Mouse (Mus musculus) liver, embryonic 15.5 days (tissue): ENCODE measurements at regions not wholly inside any gene's neighbourhood (a gene's known extent, or its start where the extent isn't known, plus 50 kb on each side); places are given as distances from the start of the nearest gene placed in this dataset.

ENCODE experiments used
- ATAC-seq: fragments of 200-750 bp; cut with Nextera tagmentation; 2 replicates; pipeline ENCODE4 v1.8.0; 2017; ENCODE audit warnings: moderate number of reproducible peaks, mild to moderate bottlenecking, moderate library complexity; ENCODE audit not compliant: insufficient read depth
- H3K27ac ChIP-seq: fragments of 300-500 bp; sonication (generic); replicated peaks from 2 replicates; pipeline ENCODE4 v1.5.1; 2015; ENCODE audit warnings: mild to moderate bottlenecking, inconsistent platforms
- H3K27me3 ChIP-seq: fragments of 300-500 bp; sonication (generic); 2 replicates; pipeline ENCODE4 v1.6.1; 2015; ENCODE audit warnings: mild to moderate bottlenecking, inconsistent platforms
- H3K36me3 ChIP-seq: fragments of 300-500 bp; sonication (generic); replicated peaks from 2 replicates; pipeline ENCODE4 v1.6.1; 2015; ENCODE audit warnings: moderate library complexity, mild to moderate bottlenecking, inconsistent platforms
- H3K4me1 ChIP-seq: fragments of 300-500 bp; sonication (generic); replicated peaks from 2 replicates; pipeline ENCODE4 v1.6.1; 2015; ENCODE audit warnings: inconsistent platforms
- H3K4me2 ChIP-seq: fragments of 300-500 bp; sonication (generic); 2 replicates; pipeline ENCODE4 v1.6.1; 2015; ENCODE audit warnings: moderate library complexity, mild to moderate bottlenecking, inconsistent platforms
- H3K4me3 ChIP-seq: fragments of 300-500 bp; sonication (generic); replicated peaks from 2 replicates; pipeline ENCODE4 v1.5.1; 2015; ENCODE audit warnings: mild to moderate bottlenecking, inconsistent platforms
- H3K9ac ChIP-seq: fragments of 300-500 bp; sonication (generic); 2 replicates; pipeline ENCODE4 v1.6.1; 2015; ENCODE audit warnings: moderate library complexity, mild to moderate bottlenecking, inconsistent platforms
- H3K9me3 ChIP-seq: fragments of 300-500 bp; sonication (generic); replicated peaks from 2 replicates; pipeline ENCODE4 v1.6.1; 2016; ENCODE audit warnings: inconsistent platforms
- WGBS: fragments of 180-500 bp; shearing (Covaris S2); methylation state at CpG from one replicate; pipeline ENCODE4 v1.1.7; 2015; ENCODE audit warnings: mixed read lengths; ENCODE audit not compliant: insufficient replicate concordance; 5-methylcytosine and 5-hydroxymethylcytosine counted together

- Histone ChIP-seq H3K4me3 (no peak overlapping the region), H3K27me3 (no peaks in the 10 kb centered on the region), H3K9ac (no peak overlapping the region), H3K4me2 (no peak overlapping the region), H3K9me3 (no peaks in the 10 kb centered on the region), H3K27ac (no peak overlapping the region), H3K36me3 (no peaks in the 10 kb centered on the region), H3K4me1 (no peaks in the 10 kb centered on the region)
- 71% methylated on average over 2 of the region's 2 CpGs for WGBS
- ATAC-seq: no peak
Observed at GRCm38 (mm10) chr8:34756916-34757315, 645.4 kb upstream of the Gm10131 start.

DNA sequence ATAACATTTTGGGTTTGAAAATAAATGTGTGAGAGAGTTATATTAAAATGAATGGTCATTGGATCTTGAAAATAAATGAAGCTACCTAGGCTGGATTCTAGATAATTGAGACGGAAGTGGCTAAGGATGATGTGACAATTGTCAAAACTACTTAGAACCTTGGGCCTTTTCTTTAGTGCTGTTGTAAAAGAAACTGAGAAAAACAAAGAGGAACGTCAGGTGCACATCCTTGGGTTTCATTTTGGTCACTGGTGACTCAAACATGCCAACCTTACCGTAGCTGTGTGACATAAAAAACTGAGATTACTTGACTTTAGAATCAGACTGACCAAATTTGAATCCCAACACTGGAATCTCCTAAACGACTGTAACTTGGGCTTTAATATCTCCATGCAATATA, 644.6 kb upstream of the Gm10131 start:
- 60% methylated on average over 4 of the region's 4 CpGs for WGBS
- H3K9ac ChIP-seq: no peak overlapping the region
- H3K9me3 ChIP-seq: no peaks in the 10 kb centered on the region
- no peaks in the 10 kb centered on the region for H3K36me3 ChIP-seq
- H3K4me1 ChIP-seq: no peaks in the 10 kb centered on the region
- no peaks in the 10 kb centered on the region for H3K27me3 ChIP-seq
- H3K4me2 ChIP-seq: no peak overlapping the region
- H3K4me3 ChIP-seq: no peak overlapping the region
- no peak overlapping the region for H3K27ac ChIP-seq
- no peak for ATAC-seq

DNA sequence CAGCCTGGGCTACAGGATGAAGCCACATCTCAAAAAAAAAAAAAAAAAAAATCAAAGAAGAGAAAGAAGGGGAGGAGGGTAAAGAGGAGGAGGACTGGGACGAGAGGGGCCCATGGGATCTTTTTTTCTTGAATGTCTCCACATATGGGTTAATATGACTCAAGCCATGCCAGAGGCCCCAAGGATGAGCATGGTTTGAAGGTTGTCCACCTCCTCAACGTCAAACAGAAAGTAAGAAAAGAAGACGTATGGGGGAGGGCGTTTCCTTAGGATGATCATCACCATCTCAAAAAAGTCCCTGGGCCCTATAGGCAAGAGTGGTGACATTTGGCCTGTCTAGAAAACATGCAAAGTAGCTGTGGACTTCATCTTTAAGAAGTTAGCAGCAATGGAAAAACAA, 643.9 kb upstream of the Gm10131 start:
- Histone ChIP-seq H3K27me3 (no peaks in the 10 kb centered on the region), H3K4me1 (no peaks in the 10 kb centered on the region), H3K9me3 (no peaks in the 10 kb centered on the region), H3K4me2 (no peak overlapping the region), H3K4me3 (no peak overlapping the region), H3K9ac (no peak overlapping the region), H3K36me3 (no peaks in the 10 kb centered on the region), H3K27ac (no peak overlapping the region)
- 65% methylated on average over 4 of the region's 4 CpGs for WGBS
- ATAC-seq: no peak

- H3K4me1 ChIP-seq: no peaks in the 10 kb centered on the region
- ATAC-seq: no peak
- no peaks in the 10 kb centered on the region for H3K36me3 ChIP-seq
- 53% methylated on average over 10 of the region's 10 CpGs for WGBS
- no peaks in the 10 kb centered on the region for H3K27me3 ChIP-seq
- no peak overlapping the region for H3K4me3 ChIP-seq
- H3K27ac ChIP-seq: no peak overlapping the region
- no peak overlapping the region for H3K4me2 ChIP-seq
- H3K9me3 ChIP-seq: no peaks in the 10 kb centered on the region
- no peak overlapping the region for H3K9ac ChIP-seq
Observed at GRCm38 (mm10) chr8:34753046-34753445, 641.5 kb upstream of the Gm10131 start.

DNA sequence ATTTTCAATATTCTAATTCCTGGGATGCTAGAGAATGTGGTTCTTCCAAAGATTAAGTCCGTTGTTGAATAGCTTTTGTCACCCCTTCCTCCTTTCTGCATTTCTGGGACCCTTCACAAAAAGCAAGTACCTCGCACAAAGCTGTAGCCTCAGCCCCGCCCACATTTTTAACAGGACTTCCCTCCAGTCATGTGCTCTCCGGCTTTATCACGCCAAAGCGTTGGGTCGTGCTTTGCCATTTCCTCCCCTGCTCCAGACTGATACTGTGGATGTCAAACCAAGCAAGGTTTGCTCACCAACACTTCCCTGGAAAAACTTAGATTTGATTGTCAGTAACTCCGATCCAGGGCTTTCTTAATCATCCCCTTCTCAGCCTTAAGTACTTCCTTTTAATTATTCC, 637.0 kb upstream of the Gm10131 start:
- H3K4me3 ChIP-seq: no peak overlapping the region
- no peaks in the 10 kb centered on the region for H3K36me3 ChIP-seq
- ATAC-seq: no peak
- no peak overlapping the region for H3K4me2 ChIP-seq
- H3K9me3 ChIP-seq: no peaks in the 10 kb centered on the region
- H3K27ac ChIP-seq: no peak overlapping the region
- H3K4me1 ChIP-seq: no peaks in the 10 kb centered on the region
- no peaks in the 10 kb centered on the region for H3K27me3 ChIP-seq
- 48% methylated on average over 8 of the region's 8 CpGs for WGBS
- no peak overlapping the region for H3K9ac ChIP-seq

DNA sequence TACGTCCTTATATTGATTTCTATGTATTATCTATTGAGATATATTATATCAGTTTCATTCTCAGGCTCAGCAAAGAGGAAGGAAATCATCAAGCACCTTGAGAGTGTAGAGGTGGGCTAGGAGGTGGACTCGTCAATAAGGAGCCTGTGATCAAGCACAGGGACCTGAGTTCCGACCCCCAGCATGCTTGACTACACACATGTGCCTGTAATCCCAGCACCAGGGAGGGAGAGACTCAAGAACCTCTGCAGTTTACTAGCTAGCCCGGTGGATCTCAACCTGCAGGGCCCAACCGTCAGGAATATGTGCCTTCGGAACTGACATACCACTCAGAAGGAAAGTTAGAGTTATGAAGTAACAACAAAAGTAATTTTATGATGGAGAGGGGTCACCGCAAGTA, 634.2 kb upstream of the Gm10131 start:
- Histone ChIP-seq H3K27me3 (no peaks in the 10 kb centered on the region), H3K4me1 (no peaks in the 10 kb centered on the region), H3K9ac (no peak overlapping the region), H3K9me3 (no peaks in the 10 kb centered on the region), H3K27ac (no peak overlapping the region), H3K36me3 (no peaks in the 10 kb centered on the region), H3K4me3 (no peak overlapping the region), H3K4me2 (no peak overlapping the region)
- ATAC-seq: no peak
- 68% methylated on average over 7 of the region's 7 CpGs for WGBS

DNA sequence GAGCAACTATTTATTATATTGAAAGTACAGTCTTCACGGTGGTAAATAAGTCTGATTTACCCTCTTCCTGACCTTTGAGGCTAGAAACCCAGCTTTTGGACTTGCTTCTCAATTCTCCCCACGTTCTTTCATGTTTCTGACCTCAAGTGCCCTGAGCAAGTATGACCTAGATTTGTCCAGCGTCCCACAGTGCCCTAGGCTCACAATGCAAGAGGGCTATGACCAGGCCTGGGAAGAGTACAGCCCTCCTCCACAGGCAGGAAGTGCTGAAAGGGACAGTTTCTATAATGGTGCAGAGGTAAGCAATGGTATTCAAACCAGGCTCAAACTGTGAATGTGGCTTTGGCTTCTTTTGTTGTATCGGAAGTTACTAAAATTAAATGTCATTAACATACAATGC, 633.1 kb upstream of the Gm10131 start:
- Histone ChIP-seq H3K27me3 (no peaks in the 10 kb centered on the region), H3K4me2 (no peak overlapping the region), H3K9me3 (no peaks in the 10 kb centered on the region), H3K36me3 (no peaks in the 10 kb centered on the region), H3K4me3 (no peak overlapping the region), H3K9ac (no peak overlapping the region), H3K4me1 (no peaks in the 10 kb centered on the region), H3K27ac (no peak overlapping the region)
- ATAC-seq: no peak
- WGBS: 36% methylated on average over 4 of the region's 4 CpGs

GRCm38 (mm10) chr8:34744179-34744578, 632.6 kb upstream of the Gm10131 start:
- H3K9me3 ChIP-seq: no peaks in the 10 kb centered on the region
- H3K27ac ChIP-seq: no peak overlapping the region
- ATAC-seq: no peak
- no peaks in the 10 kb centered on the region for H3K27me3 ChIP-seq
- H3K4me1 ChIP-seq: no peaks in the 10 kb centered on the region
- no peak overlapping the region for H3K4me3 ChIP-seq
- H3K36me3 ChIP-seq: no peaks in the 10 kb centered on the region
- H3K4me2 ChIP-seq: no peak overlapping the region
- H3K9ac ChIP-seq: no peak overlapping the region

- Histone ChIP-seq H3K9ac (no peak overlapping the region), H3K27ac (no peak overlapping the region), H3K36me3 (no peaks in the 10 kb centered on the region), H3K4me2 (no peak overlapping the region), H3K4me3 (no peak overlapping the region), H3K9me3 (no peaks in the 10 kb centered on the region), H3K4me1 (no peaks in the 10 kb centered on the region), H3K27me3 (no peaks in the 10 kb centered on the region)
- WGBS: 56% methylated on average over 6 of the region's 6 CpGs
- ATAC-seq: no peak
Observed at GRCm38 (mm10) chr8:34743137-34743536, 631.6 kb upstream of the Gm10131 start.

- WGBS: 63% methylated on average over 10 of the region's 10 CpGs
- Histone ChIP-seq H3K27ac (no peak overlapping the region), H3K27me3 (no peaks in the 10 kb centered on the region), H3K9me3 (no peaks in the 10 kb centered on the region), H3K4me1 (no peaks in the 10 kb centered on the region), H3K4me2 (no peak overlapping the region), H3K4me3 (no peak overlapping the region), H3K9ac (no peak overlapping the region), H3K36me3 (no peaks in the 10 kb centered on the region)
- ATAC-seq: no peak
Observed at GRCm38 (mm10) chr8:34740836-34741235, 629.3 kb upstream of the Gm10131 start.

DNA sequence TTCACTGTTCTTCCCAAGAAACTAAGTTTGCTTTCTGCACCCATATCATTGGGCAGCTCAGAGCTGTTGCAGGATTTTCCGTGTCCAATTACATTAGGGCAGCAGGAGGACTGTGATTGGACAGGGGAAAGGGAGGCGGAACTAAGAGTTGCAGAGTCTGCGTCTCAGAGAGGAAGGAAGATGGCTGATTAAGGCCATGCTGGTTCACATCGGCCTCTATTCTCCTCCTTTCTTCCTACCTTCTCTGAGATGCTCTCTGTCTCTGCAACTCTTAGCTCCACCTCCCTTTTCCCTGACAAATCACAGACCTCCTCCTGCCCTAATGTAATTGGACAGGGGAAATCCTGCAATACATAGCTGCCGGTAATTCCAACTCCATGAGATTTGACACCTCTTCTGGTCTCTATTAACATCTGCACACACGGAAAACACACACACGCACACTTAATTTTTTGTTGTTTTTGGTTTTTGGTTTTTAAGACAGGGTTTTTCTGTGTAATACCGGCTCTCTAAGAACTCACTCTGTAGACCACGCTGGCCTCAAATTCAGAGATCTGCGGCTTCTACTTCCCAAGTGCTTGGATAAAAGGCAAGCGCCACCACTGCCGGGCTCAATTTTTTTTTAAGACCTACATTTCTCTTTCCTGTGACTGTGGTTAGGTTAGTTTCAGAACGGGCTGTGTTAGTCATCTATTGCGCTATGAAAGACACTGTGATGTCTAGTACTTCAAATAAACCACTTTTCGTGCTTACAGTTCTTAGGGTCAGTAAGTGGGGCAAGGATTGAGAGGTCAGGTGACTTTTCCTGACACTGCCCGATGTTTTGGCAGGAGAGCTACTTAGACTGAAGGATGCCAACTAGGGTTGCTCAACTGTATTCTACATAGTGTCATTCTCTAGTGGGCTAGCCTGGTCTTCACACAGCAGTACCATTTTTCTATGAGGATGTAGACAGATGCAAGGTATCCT, 628.6 kb upstream of the Gm10131 start:
- H3K4me1 ChIP-seq: no peaks in the 10 kb centered on the region
- H3K9ac ChIP-seq: no peak overlapping the region
- H3K4me3 ChIP-seq: no peak overlapping the region
- H3K27ac ChIP-seq: no peak overlapping the region
- 69% methylated on average over 16 of the region's 16 CpGs for WGBS
- no peaks in the 10 kb centered on the region for H3K27me3 ChIP-seq
- H3K36me3 ChIP-seq: no peaks in the 10 kb centered on the region
- no peaks in the 10 kb centered on the region for H3K9me3 ChIP-seq
- ATAC-seq: no peak
- H3K4me2 ChIP-seq: no peak overlapping the region

DNA sequence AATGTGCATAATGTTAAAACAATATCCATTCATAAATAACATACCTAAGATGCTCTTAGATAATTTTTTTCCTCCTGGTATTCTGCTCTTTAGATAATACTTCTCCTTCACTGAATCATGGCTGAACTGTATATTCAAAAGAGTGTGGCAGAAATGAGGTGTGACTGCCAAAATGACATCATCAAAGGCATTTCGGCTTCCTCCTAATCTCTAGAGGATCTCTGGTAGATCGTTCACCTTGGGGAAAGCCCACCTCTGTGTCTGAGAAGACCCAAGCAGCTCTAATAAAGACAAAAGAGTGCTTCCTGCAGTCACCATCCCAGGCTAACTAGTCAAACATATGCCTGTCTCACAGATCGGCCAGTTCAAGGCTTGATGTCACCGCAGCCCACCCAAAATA, 624.7 kb upstream of the Gm10131 start:
- no peak for ATAC-seq
- no peak overlapping the region for H3K4me3 ChIP-seq
- no peak overlapping the region for H3K9ac ChIP-seq
- H3K36me3 ChIP-seq: no peaks in the 10 kb centered on the region
- peaks cover 11% of the 10 kb centered on the region for H3K27me3 ChIP-seq
- no peak overlapping the region for H3K27ac ChIP-seq
- 63% methylated on average over 4 of the region's 4 CpGs for WGBS
- H3K4me1 ChIP-seq: no peaks in the 10 kb centered on the region
- H3K9me3 ChIP-seq: no peaks in the 10 kb centered on the region
- no peak overlapping the region for H3K4me2 ChIP-seq
